Mouse (Mus musculus) lung, embryonic 16.5 days (tissue): ENCODE results near the gene Ppp2r3a. TPM values are rescaled to one million over a fixed set of nuclear protein-coding genes. Genes with fewer than 3 reads are reported as not detected.

Experiments used
- ATAC-seq: fragments of 200-750 bp; cut with Nextera tagmentation; 2 replicates; pipeline ENCODE4 v1.8.0; 2017; ENCODE audit warnings: low read depth, mild to moderate bottlenecking, moderate library complexity
- H3K27ac ChIP-seq: fragments of 300-500 bp; sonication (generic); 2 replicates; pipeline ENCODE4 v1.5.1; 2014; ENCODE audit warnings: mild to moderate bottlenecking, control low read depth, low read length
- H3K27me3 ChIP-seq: fragments of 300-500 bp; sonication (generic); 2 replicates; pipeline ENCODE4 v1.6.1; 2014; ENCODE audit warnings: low read depth, low read length, mixed read lengths; ENCODE audit not compliant: control insufficient read depth, insufficient read depth
- H3K36me3 ChIP-seq: fragments of 300-500 bp; sonication (generic); 2 replicates; pipeline ENCODE4 v1.6.1; 2014; ENCODE audit warnings: low read length; ENCODE audit not compliant: control insufficient read depth, insufficient read depth
- H3K4me1 ChIP-seq: fragments of 300-500 bp; sonication (generic); replicated peaks from 2 replicates; pipeline ENCODE4 v1.6.1; 2014; ENCODE audit warnings: low read length, mixed read lengths; ENCODE audit not compliant: control insufficient read depth, insufficient read depth
- H3K4me2 ChIP-seq: fragments of 300-500 bp; sonication (generic); 2 replicates; pipeline ENCODE4 v1.6.1; 2014; ENCODE audit warnings: low read depth, low read length, control low read depth
- H3K4me3 ChIP-seq: fragments of 300-500 bp; sonication (generic); 2 replicates; pipeline ENCODE4 v1.5.1; 2014; ENCODE audit warnings: mild to moderate bottlenecking, low read length, control low read depth
- H3K9ac ChIP-seq: fragments of 300-500 bp; sonication (generic); 2 replicates; pipeline ENCODE4 v1.6.1; 2014; ENCODE audit warnings: low read length, control low read depth
- H3K9me3 ChIP-seq: fragments of 300-500 bp; sonication (generic); 2 replicates; pipeline ENCODE4 v1.6.1; 2016; ENCODE audit warnings: low read length; ENCODE audit not compliant: control insufficient read depth
- WGBS: fragments of 180-500 bp; shearing (Covaris S2); extraction: QIAGEN DNeasy Blood & Tissue Kit; methylation state at CpG from one replicate; pipeline ENCODE4 v1.1.7; 2014; 5-methylcytosine and 5-hydroxymethylcytosine counted together
- polyA plus RNA-seq: library from polyadenylated mRNA; unstranded; fragments of >200 nt; fragmentation: Nextera tagmentation; extraction: Ambion mirVana; gene quantifications from 2 replicates; pipeline ENCODE4 v1.2.1, GENCODE M21; 2015

The Ppp2r3a gene
- polyA plus RNA-seq, 1 experiment from 2014 or later: 11.3 TPM

GRCm38 (mm10) chr9:101243711-101244110 is 7.9 kb downstream of the Ppp2r3a start:
- H3K36me3 ChIP-seq: no peaks in the 10 kb centered on the region
- H3K9ac ChIP-seq: no peak overlapping the region
- H3K4me2 ChIP-seq: no peak overlapping the region
- no peak overlapping the region for H3K27ac ChIP-seq
- no peaks in the 10 kb centered on the region for H3K9me3 ChIP-seq
- no peaks in the 10 kb centered on the region for H3K4me1 ChIP-seq
- no peak overlapping the region for H3K4me3 ChIP-seq
- H3K27me3 ChIP-seq: no peaks in the 10 kb centered on the region
- 44% methylated on average over 2 of the region's 2 CpGs for WGBS
- ATAC-seq: no peak

DNA sequence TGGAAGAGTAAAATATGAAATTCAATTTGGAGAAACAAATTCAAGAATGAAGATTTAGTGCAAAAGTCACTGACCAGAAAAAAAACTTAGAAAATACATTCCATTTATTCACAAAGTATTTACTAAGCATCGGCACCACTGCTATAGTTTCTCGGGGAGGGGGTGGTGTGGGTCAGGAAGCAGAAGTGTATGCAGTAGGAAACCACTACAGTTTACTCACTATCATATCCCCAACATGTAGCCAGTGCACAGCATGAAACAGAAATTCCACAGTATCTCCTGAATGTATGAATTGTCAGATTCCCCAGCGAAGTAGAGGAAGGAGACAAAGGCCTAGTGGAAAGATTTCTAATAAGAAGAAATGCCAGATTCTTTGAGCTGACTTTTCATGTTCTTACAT is 11.4 kb downstream of the Ppp2r3a start:
- ATAC-seq: no peak
- no peak overlapping the region for H3K4me2 ChIP-seq
- no peaks in the 10 kb centered on the region for H3K9me3 ChIP-seq
- no peak overlapping the region for H3K27ac ChIP-seq
- H3K4me1 ChIP-seq: no peaks in the 10 kb centered on the region
- H3K27me3 ChIP-seq: no peaks in the 10 kb centered on the region
- 59% methylated on average over 3 of the region's 3 CpGs for WGBS
- no peaks in the 10 kb centered on the region for H3K36me3 ChIP-seq
- no peak overlapping the region for H3K9ac ChIP-seq
- no peak overlapping the region for H3K4me3 ChIP-seq

DNA sequence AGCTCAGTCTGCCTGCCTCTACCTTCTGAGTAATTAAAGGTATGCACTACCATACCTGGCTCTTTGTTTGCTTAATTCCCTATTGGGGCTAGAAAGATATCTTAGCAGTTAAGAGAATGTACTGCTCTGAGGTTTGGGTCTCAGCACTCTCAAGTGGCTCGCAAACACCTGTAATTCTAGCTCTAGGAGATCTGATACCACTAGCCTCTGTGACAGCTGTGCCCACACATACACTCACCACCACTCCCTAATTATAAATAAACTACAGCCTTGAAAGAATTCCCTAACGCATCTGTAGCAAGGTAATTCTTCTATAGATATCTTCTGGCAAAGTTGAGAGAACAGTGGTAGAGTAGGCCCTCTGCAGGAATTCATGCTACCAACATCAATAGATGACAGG is 15.8 kb downstream of the Ppp2r3a start:
- no peak overlapping the region for H3K4me3 ChIP-seq
- no peaks in the 10 kb centered on the region for H3K9me3 ChIP-seq
- H3K4me1 ChIP-seq: no peaks in the 10 kb centered on the region
- H3K9ac ChIP-seq: no peak overlapping the region
- 33% methylated on average over 2 of the region's 2 CpGs for WGBS
- no peak overlapping the region for H3K27ac ChIP-seq
- H3K27me3 ChIP-seq: no peaks in the 10 kb centered on the region
- no peak overlapping the region for H3K4me2 ChIP-seq
- no peaks in the 10 kb centered on the region for H3K36me3 ChIP-seq
- ATAC-seq: no peak

DNA sequence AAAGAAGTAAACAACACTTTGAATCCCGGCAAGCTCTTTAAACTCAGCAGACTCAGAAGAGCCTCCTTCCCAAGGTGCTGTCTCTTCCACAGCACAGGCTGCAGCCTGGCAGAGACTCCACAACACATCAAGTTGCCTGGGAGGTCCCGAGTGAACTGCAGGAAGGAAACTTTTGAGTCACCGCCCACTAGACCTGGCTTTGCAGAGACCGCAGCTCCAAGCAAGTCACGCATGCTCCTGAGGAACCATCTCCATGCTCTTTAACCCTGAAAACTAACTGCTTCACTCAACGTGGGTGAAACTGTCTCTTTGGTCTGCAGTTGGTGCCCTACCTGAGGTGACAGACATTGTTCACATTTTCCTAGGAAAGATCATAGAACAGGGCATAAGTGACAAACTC is 19.6 kb downstream of the Ppp2r3a start:
- Histone ChIP-seq H3K4me3 (no peak overlapping the region), H3K27me3 (no peaks in the 10 kb centered on the region), H3K9ac (no peak overlapping the region), H3K9me3 (no peaks in the 10 kb centered on the region), H3K27ac (no peak overlapping the region), H3K36me3 (no peaks in the 10 kb centered on the region), H3K4me1 (no peaks in the 10 kb centered on the region), H3K4me2 (no peak overlapping the region)
- WGBS: 63% methylated on average over 6 of the region's 6 CpGs
- no peak for ATAC-seq

- Histone ChIP-seq H3K36me3 (no peaks in the 10 kb centered on the region), H3K27ac (no peak overlapping the region), H3K9ac (no peak overlapping the region), H3K4me2 (no peak overlapping the region), H3K27me3 (no peaks in the 10 kb centered on the region), H3K4me1 (no peaks in the 10 kb centered on the region), H3K9me3 (no peaks in the 10 kb centered on the region), H3K4me3 (no peak overlapping the region)
- no peak for ATAC-seq
- whole genome bisulfite sequencing: 87% methylated on average over 3 of the region's 3 CpGs
Observed at GRCm38 (mm10) chr9:101230028-101230427, 21.6 kb downstream of the Ppp2r3a start.

- Histone ChIP-seq H3K4me3 (no peak overlapping the region), H3K9me3 (no peaks in the 10 kb centered on the region), H3K4me1 (no peaks in the 10 kb centered on the region), H3K27ac (no peak overlapping the region), H3K27me3 (no peaks in the 10 kb centered on the region), H3K4me2 (no peak overlapping the region), H3K36me3 (no peaks in the 10 kb centered on the region), H3K9ac (no peak overlapping the region)
- no peak for ATAC-seq
Observed at GRCm38 (mm10) chr9:101228892-101229291, 22.7 kb downstream of the Ppp2r3a start.

GRCm38 (mm10) chr9:101207984-101208383 is 43.6 kb downstream of the Ppp2r3a start:
- no peaks in the 10 kb centered on the region for H3K9me3 ChIP-seq
- H3K4me2 ChIP-seq: no peak overlapping the region
- no peak overlapping the region for H3K4me3 ChIP-seq
- H3K27me3 ChIP-seq: no peaks in the 10 kb centered on the region
- WGBS: 59% methylated on average over 1 of the region's 1 CpGs
- no peaks in the 10 kb centered on the region for H3K4me1 ChIP-seq
- H3K9ac ChIP-seq: no peak overlapping the region
- no peaks in the 10 kb centered on the region for H3K36me3 ChIP-seq
- ATAC-seq: no peak
- H3K27ac ChIP-seq: no peak overlapping the region

- Histone ChIP-seq H3K36me3 (no peaks in the 10 kb centered on the region), H3K9ac (no peak overlapping the region), H3K27ac (no peak overlapping the region), H3K4me3 (no peak overlapping the region), H3K9me3 (no peaks in the 10 kb centered on the region), H3K27me3 (no peaks in the 10 kb centered on the region), H3K4me1 (no peaks in the 10 kb centered on the region), H3K4me2 (no peak overlapping the region)
- no peak for ATAC-seq
- WGBS: 77% methylated on average over 4 of the region's 4 CpGs
Observed at GRCm38 (mm10) chr9:101206516-101206915, 45.1 kb downstream of the Ppp2r3a start.

DNA sequence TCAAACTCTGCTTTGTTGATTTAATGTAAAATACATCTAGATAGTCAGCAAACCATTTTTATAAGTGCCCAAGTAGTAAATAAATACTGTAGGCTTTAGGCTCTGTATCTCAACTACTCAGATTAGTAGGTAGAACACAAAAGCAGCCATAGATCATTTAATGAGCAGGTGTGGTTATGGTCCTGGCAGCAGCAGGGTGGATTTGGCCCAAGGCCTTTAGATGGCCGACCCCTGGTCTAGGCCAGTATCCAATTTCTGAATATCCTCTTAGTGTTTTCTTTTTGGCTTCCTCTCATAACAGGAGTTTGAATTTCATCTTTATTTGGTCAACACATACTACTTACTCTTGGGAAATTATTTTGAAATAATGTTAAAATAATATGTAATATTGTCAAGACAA is 46.4 kb downstream of the Ppp2r3a start:
- no peak overlapping the region for H3K4me2 ChIP-seq
- H3K9ac ChIP-seq: no peak overlapping the region
- H3K4me3 ChIP-seq: no peak overlapping the region
- H3K27me3 ChIP-seq: no peaks in the 10 kb centered on the region
- WGBS: 85% methylated on average over 1 of the region's 1 CpGs
- H3K9me3 ChIP-seq: no peaks in the 10 kb centered on the region
- no peak for ATAC-seq
- no peaks in the 10 kb centered on the region for H3K36me3 ChIP-seq
- H3K4me1 ChIP-seq: peaks cover 2% of the 10 kb centered on the region; the same call in 1 of the 2 replicates
- no peak overlapping the region for H3K27ac ChIP-seq

DNA sequence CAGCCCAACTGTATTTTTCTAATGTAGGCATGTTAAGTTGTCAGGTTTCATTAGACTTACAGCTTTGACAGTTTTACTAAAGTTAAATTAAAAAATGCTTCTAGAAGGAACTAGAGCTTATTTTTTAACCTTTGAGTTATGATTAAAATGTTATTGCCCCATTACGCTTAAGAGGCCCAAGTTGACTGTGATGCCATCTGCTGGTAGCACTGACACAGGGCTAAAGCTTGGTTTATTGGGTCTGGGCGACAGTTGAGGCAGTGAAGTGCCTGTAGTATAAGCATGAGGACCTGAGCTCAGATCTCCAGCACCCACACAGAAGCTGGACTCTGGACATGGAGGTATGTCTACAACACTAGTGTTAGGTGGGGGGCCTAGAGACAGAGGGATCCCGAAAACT is 47.5 kb downstream of the Ppp2r3a start:
- no peak overlapping the region for H3K9ac ChIP-seq
- no peaks in the 10 kb centered on the region for H3K27me3 ChIP-seq
- WGBS: 85% methylated on average over 3 of the region's 3 CpGs
- H3K9me3 ChIP-seq: no peaks in the 10 kb centered on the region
- peaks cover 2% of the 10 kb centered on the region; the same call in 1 of the 2 replicates for H3K4me1 ChIP-seq
- no peak overlapping the region for H3K27ac ChIP-seq
- no peaks in the 10 kb centered on the region for H3K36me3 ChIP-seq
- H3K4me2 ChIP-seq: no peak overlapping the region
- no peak for ATAC-seq
- no peak overlapping the region for H3K4me3 ChIP-seq
